Mouse (Mus musculus) CH12.LX (cell line): Measurements from ENCODE around the gene Cryab. TPM values are rescaled to one million over a fixed set of nuclear protein-coding genes. Genes with fewer than 3 reads are reported as not detected.

Experiments
- DNase-seq: peaks from one replicate; pipeline ENCODE4 v3.0.0-alpha.2; 2013; ENCODE audit errors: extremely low read depth
- H3K27ac ChIP-seq: 2 replicates; pipeline ENCODE4 v1.5.1; 2012; ENCODE audit warnings: low read depth, mild to moderate bottlenecking, control low read depth, moderate library complexity; ENCODE audit not compliant: insufficient read depth
- H3K27me3 ChIP-seq: replicated peaks from 2 replicates; pipeline ENCODE3; 2012; ENCODE audit warnings: inconsistent platforms
- H3K36me3 ChIP-seq, 2 experiments: replicated peaks in 1 of 2; 2 replicates each; pipeline versions ENCODE3 to v1.6.1; 2012; ENCODE audit warnings: inconsistent platforms in 1 of 2, low read length in 1 of 2, mild to moderate bottlenecking in 1 of 2, mixed read lengths in 1 of 2, moderate library complexity in 1 of 2; ENCODE audit not compliant: control insufficient read depth in 1 of 2, insufficient read depth in 1 of 2
- H3K4me1 ChIP-seq, 2 experiments: 2 replicates each; pipeline ENCODE4 v1.6.1; 2012; ENCODE audit warnings: inconsistent platforms in 1 of 2, moderate library complexity in 1 of 2; ENCODE audit not compliant: insufficient read depth in 2 of 2, control insufficient read depth in 1 of 2
- H3K4me2 ChIP-seq: 2 replicates; pipeline ENCODE4 v1.6.1; 2012; ENCODE audit warnings: low read depth, mild to moderate bottlenecking, control low read depth; ENCODE audit not compliant: poor library complexity, insufficient read depth, severe bottlenecking
- H3K4me3 ChIP-seq, 3 experiments: fragments of 150-350 bp in 1 of 3; sonication (generic) in 1 of 3; replicated peaks in 1 of 3; 2 replicates each; pipeline versions ENCODE3 to v1.5.1; 2011 to 2012; ENCODE audit warnings: low read depth in 2 of 3, low read length in 2 of 3, mild to moderate bottlenecking in 2 of 3, moderate library complexity in 2 of 3, control low read depth in 1 of 3, improper control_type of control experiment in 1 of 3, inconsistent platforms in 1 of 3, mixed read lengths in 1 of 3; ENCODE audit not compliant: poor library complexity in 1 of 3
- H3K79me2 ChIP-seq: replicated peaks from 2 replicates; pipeline ENCODE4 v1.6.1; 2012; ENCODE audit warnings: mild to moderate bottlenecking, moderate library complexity; ENCODE audit not compliant: control insufficient read depth, poor library complexity, insufficient read depth, severe bottlenecking; ENCODE audit errors: extremely low read depth
- H3K9ac ChIP-seq: 2 replicates; pipeline ENCODE4 v1.6.1; 2012; ENCODE audit warnings: low read depth, mild to moderate bottlenecking, control low read depth, moderate library complexity; ENCODE audit not compliant: insufficient read depth
- H3K9me3 ChIP-seq: replicated peaks from 2 replicates; pipeline ENCODE3; 2012; ENCODE audit warnings: low read length, inconsistent platforms, mixed read lengths
- BHLHE40 ChIP-seq: IDR thresholded peaks from 2 replicates; pipeline ENCODE4 v1.6.1; 2011; ENCODE audit warnings: mild to moderate bottlenecking, low read depth, low read length, improper control_type of control experiment
- CHD1 ChIP-seq: IDR thresholded peaks from 2 replicates; pipeline ENCODE4 v1.6.1; 2012; ENCODE audit warnings: low read depth, low read length, improper control_type of control experiment, inconsistent platforms
- CHD2 ChIP-seq: IDR thresholded peaks from 2 replicates; pipeline ENCODE4 v1.6.1; 2011; ENCODE audit warnings: low read length, improper control_type of control experiment
- CTCF ChIP-seq, 2 experiments: IDR thresholded peaks in 1 of 2; conservative IDR thresholded peaks in 1 of 2; 2 replicates each; pipeline ENCODE4 v1.5.1; 2011 to 2012; ENCODE audit warnings: low read depth in 2 of 2, low read length in 2 of 2, improper control_type of control experiment in 1 of 2, inconsistent platforms in 1 of 2, mild to moderate bottlenecking in 1 of 2, moderate library complexity in 1 of 2
- E2F4 ChIP-seq: IDR thresholded peaks from 2 replicates; pipeline ENCODE4 v1.6.1; 2011; ENCODE audit warnings: low read depth, low read length, improper control_type of control experiment; ENCODE audit not compliant: insufficient replicate concordance
- ELF1 ChIP-seq: IDR thresholded peaks from 2 replicates; pipeline ENCODE4 v1.6.1; 2014; ENCODE audit warnings: low read depth, mild to moderate bottlenecking, inconsistent platforms, low read length, improper control_type of control experiment
- EP300 ChIP-seq: IDR thresholded peaks from 2 replicates; pipeline ENCODE4 v1.6.1; 2011; ENCODE audit warnings: low read length, improper control_type of control experiment
- ETS1 ChIP-seq: conservative IDR thresholded peaks from 2 replicates; pipeline ENCODE4 v1.6.1; 2012; ENCODE audit warnings: low read depth, mild to moderate bottlenecking, inconsistent platforms, low read length, improper control_type of control experiment, moderate library complexity
- GABPA ChIP-seq: IDR thresholded peaks from 2 replicates; pipeline ENCODE4 v1.6.1; 2012; ENCODE audit warnings: low read depth, low read length, improper control_type of control experiment, inconsistent platforms; ENCODE audit not compliant: insufficient replicate concordance
- HCFC1 ChIP-seq: IDR thresholded peaks from 2 replicates; pipeline ENCODE4 v1.6.1; 2012; ENCODE audit warnings: low read depth, mild to moderate bottlenecking, inconsistent platforms, low read length, improper control_type of control experiment
- IRF4 ChIP-seq: IDR thresholded peaks from 2 replicates; pipeline ENCODE4 v1.6.1; 2014; ENCODE audit warnings: low read depth, mild to moderate bottlenecking, inconsistent platforms, low read length, improper control_type of control experiment
- JUN ChIP-seq: IDR thresholded peaks from 2 replicates; pipeline ENCODE4 v1.6.1; 2011; ENCODE audit warnings: low read depth, mild to moderate bottlenecking, low read length, improper control_type of control experiment, moderate library complexity; ENCODE audit not compliant: insufficient read depth
- JUND ChIP-seq: conservative IDR thresholded peaks from 2 replicates; pipeline ENCODE4 v1.6.1; 2011; ENCODE audit warnings: low read depth, low read length, improper control_type of control experiment
- KAT2A ChIP-seq: IDR thresholded peaks from 2 replicates; pipeline ENCODE4 v1.6.1; 2012; ENCODE audit warnings: low read length, improper control_type of control experiment, inconsistent platforms; ENCODE audit not compliant: insufficient replicate concordance
- MAFK ChIP-seq: IDR thresholded peaks from 2 replicates; pipeline ENCODE4 v1.6.1; 2011; ENCODE audit warnings: low read length, improper control_type of control experiment; ENCODE audit not compliant: insufficient replicate concordance
- MAX ChIP-seq: IDR thresholded peaks from 2 replicates; pipeline ENCODE4 v1.6.1; 2011; ENCODE audit warnings: low read length, improper control_type of control experiment
- MAZ ChIP-seq: IDR thresholded peaks from 2 replicates; pipeline ENCODE4 v1.6.1; 2012; ENCODE audit warnings: low read depth, mild to moderate bottlenecking, inconsistent platforms, low read length, improper control_type of control experiment, moderate library complexity
- MEF2A ChIP-seq: IDR thresholded peaks from 2 replicates; pipeline ENCODE4 v1.6.1; 2014; ENCODE audit warnings: low read depth, mild to moderate bottlenecking, inconsistent platforms, low read length, improper control_type of control experiment, borderline replicate concordance
- MXI1 ChIP-seq: IDR thresholded peaks from 2 replicates; pipeline ENCODE4 v1.6.1; 2011; ENCODE audit warnings: mild to moderate bottlenecking, low read depth, low read length, improper control_type of control experiment
- MYC ChIP-seq: IDR thresholded peaks from 2 replicates; pipeline ENCODE4 v1.6.1; 2011; ENCODE audit warnings: low read depth, mild to moderate bottlenecking, improper control_type of control experiment, low read length
- NELFE ChIP-seq: IDR thresholded peaks from 2 replicates; pipeline ENCODE4 v1.6.1; 2011; ENCODE audit warnings: low read depth, low read length, improper control_type of control experiment
- NRF1 ChIP-seq: IDR thresholded peaks from 2 replicates; pipeline ENCODE4 v1.6.1; 2014; ENCODE audit warnings: low read depth, mild to moderate bottlenecking, inconsistent platforms, low read length, improper control_type of control experiment, moderate library complexity
- PAX5 ChIP-seq: IDR thresholded peaks from 2 replicates; pipeline ENCODE4 v1.6.1; 2012; ENCODE audit warnings: low read length, inconsistent platforms, mixed read lengths
- POLR2A ChIP-seq: IDR thresholded peaks from 2 replicates; pipeline ENCODE4 v1.6.1; 2011; ENCODE audit warnings: low read depth, mild to moderate bottlenecking, improper control_type of control experiment, low read length
- POLR2AphosphoS2 ChIP-seq: IDR thresholded peaks from 2 replicates; pipeline ENCODE4 v1.6.1; 2011; ENCODE audit warnings: low read depth, low read length, improper control_type of control experiment
- RAD21 ChIP-seq: IDR thresholded peaks from 2 replicates; pipeline ENCODE4 v1.6.1; 2011; ENCODE audit warnings: low read depth, mild to moderate bottlenecking, low read length, improper control_type of control experiment, moderate library complexity
- RCOR1 ChIP-seq: conservative IDR thresholded peaks from 2 replicates; pipeline ENCODE4 v1.6.1; 2012; ENCODE audit warnings: low read depth, mild to moderate bottlenecking, inconsistent platforms, low read length, improper control_type of control experiment
- SIN3A ChIP-seq: IDR thresholded peaks from 2 replicates; pipeline ENCODE4 v1.6.1; 2012; ENCODE audit warnings: low read length, improper control_type of control experiment, inconsistent platforms
- SMC3 ChIP-seq: IDR thresholded peaks from 2 replicates; pipeline ENCODE4 v1.6.1; 2011; ENCODE audit warnings: low read depth, low read length, improper control_type of control experiment
- TBP ChIP-seq: conservative IDR thresholded peaks from 2 replicates; pipeline ENCODE4 v1.6.1; 2011; ENCODE audit warnings: low read depth, low read length, improper control_type of control experiment
- TCF12 ChIP-seq: IDR thresholded peaks from 2 replicates; pipeline ENCODE4 v1.6.1; 2014; ENCODE audit warnings: low read depth, mild to moderate bottlenecking, inconsistent platforms, low read length, improper control_type of control experiment
- UBTF ChIP-seq: IDR thresholded peaks from 2 replicates; pipeline ENCODE4 v1.6.1; 2012; ENCODE audit warnings: low read depth, mild to moderate bottlenecking, inconsistent platforms, low read length, improper control_type of control experiment, moderate library complexity
- USF1 ChIP-seq: IDR thresholded peaks from 2 replicates; pipeline ENCODE4 v1.6.1; 2014; ENCODE audit warnings: low read depth, mild to moderate bottlenecking, inconsistent platforms, low read length, improper control_type of control experiment
- USF2 ChIP-seq: conservative IDR thresholded peaks from 2 replicates; pipeline ENCODE4 v1.6.1; 2011; ENCODE audit warnings: low read depth, low read length, improper control_type of control experiment
- ZC3H11A ChIP-seq: IDR thresholded peaks from 2 replicates; pipeline ENCODE4 v1.6.1; 2012; ENCODE audit warnings: low read depth, mild to moderate bottlenecking, inconsistent platforms, low read length, improper control_type of control experiment
- ZKSCAN1 ChIP-seq: IDR thresholded peaks from 2 replicates; pipeline ENCODE4 v1.6.1; 2012; ENCODE audit warnings: low read depth, inconsistent platforms, low read length, improper control_type of control experiment, borderline replicate concordance
- ZMIZ1 ChIP-seq: IDR thresholded peaks from 2 replicates; pipeline ENCODE4 v1.6.1; 2012; ENCODE audit warnings: low read depth, mild to moderate bottlenecking, inconsistent platforms, low read length, improper control_type of control experiment
- ZNF384 ChIP-seq: IDR thresholded peaks from 2 replicates; pipeline ENCODE4 v1.6.1; 2012; ENCODE audit warnings: low read depth, low read length, improper control_type of control experiment, inconsistent platforms
- dilution Hi-C: fragments of 300-500 bp; cut with MboI; formaldehyde crosslinking; loops from 2 replicates; pipeline ENCODE4 v1.14.3; 2020; ENCODE audit warnings: low sequenced_read_pairs; ENCODE audit not compliant: extremely low pct_unique_long_range_greater_than_20kb, extremely low pct_ligation_motif_present
- in situ Hi-C: fragments of 300-500 bp; cut with MboI; formaldehyde crosslinking; loops from 3 replicates; pipeline ENCODE4 v1.14.3; 2019; ENCODE audit warnings: low sequenced_read_pairs, low pct_ligation_motif_present, low pct_unique_long_range_greater_than_20kb, mixed read lengths
- polyA plus RNA-seq: library from polyadenylated mRNA; unstranded; fragments of >175 nt; gene quantifications from 2 replicates; pipeline ENCODE4 v1.2.1, GENCODE M21; 2012; ENCODE audit warnings: low read depth; ENCODE audit not compliant: insufficient read length
- total RNA-seq, 2 experiments: library from RNA; depleted of rRNA; stranded (reverse); fragments of 300-350 nt in 1 of 2; fragments of >200 nt in 1 of 2; gene quantifications; 2 replicates each; pipeline ENCODE4 v1.2.3; 2012 to 2014

Gene Cryab
- total and polyA plus RNA-seq, 3 experiments = not detected

- no peaks in the 10 kb centered on the region for H3K79me2 ChIP-seq
- no peaks in the 10 kb centered on the region for H3K36me3 ChIP-seq
- peak overlapping the region; percentile 18; the same call in 1 of the 2 replicates for H3K4me2 ChIP-seq
- in situ Hi-C loops = no loop called here
- no peak overlapping the region for H3K27ac ChIP-seq
- peak; percentile 63 for DNase-seq
- peaks cover 3 to 10% of the 10 kb centered on the region in 2 experiments; a peak in 3 of 4 replicates for H3K4me1 ChIP-seq
- H3K27me3 ChIP-seq = peaks cover 2% of the 10 kb centered on the region
- H3K9me3 ChIP-seq = no peaks in the 10 kb centered on the region
- dilution Hi-C loops = no loop called here
- TF ChIP-seq MAZ = no peak
- TF ChIP-seq MAX = peak; percentile 60; the same call in 1 of the 2 replicates
- TF ChIP-seq NRF1 = no peak
- no peak for TF ChIP-seq USF2
- 0 out of 2 replicates have a peak, but pooled peaks have one; percentile 20 for TF ChIP-seq MYC
- peak; percentile 79 for TF ChIP-seq ZNF384
- no peak; the same call in 1 of the 2 replicates for TF ChIP-seq HCFC1
- no peak for TF ChIP-seq CHD1
- no peak for TF ChIP-seq NELFE
- no peak for TF ChIP-seq GABPA
- no peak for TF ChIP-seq JUND
- no peak for TF ChIP-seq TCF12
- TF ChIP-seq RAD21 = peak; percentile 41
- no peak for TF ChIP-seq POLR2AphosphoS2
- TF ChIP-seq E2F4 = no peak
- no peak for TF ChIP-seq USF1
- TF ChIP-seq KAT2A = no peak
- no peak for TF ChIP-seq UBTF
- no peak for TF ChIP-seq EP300
- no peak for TF ChIP-seq ZMIZ1
- no peak for TF ChIP-seq JUN
- no peak for TF ChIP-seq TBP
- no peak for TF ChIP-seq RCOR1
- TF ChIP-seq SIN3A = peak; percentile 38; the same call in 1 of the 2 replicates
- no peak for TF ChIP-seq CHD2
- TF ChIP-seq PAX5 = no peak
- no peak for TF ChIP-seq ZC3H11A
- peak; percentile 86 for TF ChIP-seq SMC3
- TF ChIP-seq CTCF (conservative IDR thresholded peaks at IDR 0.05 in 1 of 2, IDR thresholded peaks at IDR 0.05 in 1 of 2; ENCODE audit: low read depth in 2 of 2, low read length in 2 of 2) = peak; percentile 80 to 84
- TF ChIP-seq MXI1 = 0 out of 2 replicates have a peak, but pooled peaks have one; percentile 30
- no peak for TF ChIP-seq MEF2A
- TF ChIP-seq ZKSCAN1 = no peak
- no peak for TF ChIP-seq ETS1
- TF ChIP-seq IRF4 = no peak; the same call in 1 of the 2 replicates
- no peak for TF ChIP-seq MAFK
- TF ChIP-seq BHLHE40 = no peak
- TF ChIP-seq POLR2A = no peak
- no peak for TF ChIP-seq ELF1
- TF ChIP-seq, all 38 proteins: peak for 8
- no peak overlapping the region for H3K9ac ChIP-seq
- no peak overlapping the region for H3K4me3 ChIP-seq
Measured at GRCm38 (mm10) chr9:50734989-50735388, 16.1 kb upstream of the Cryab start.
